Mouse (Mus musculus) hindbrain, embryonic 16.5 days (tissue): ENCODE measurements around the gene Bmper. TPM values are rescaled to one million over a fixed set of nuclear protein-coding genes. Genes with fewer than 3 reads are reported as not detected.

Experiments
- ATAC-seq: fragments of 200-750 bp; cut with Nextera tagmentation; 2 replicates; pipeline ENCODE4 v1.8.0; 2017; ENCODE audit warnings: moderate TSS enrichment, moderate library complexity
- H3K27ac ChIP-seq: fragments of 300-500 bp; sonication (generic); 2 replicates; pipeline ENCODE4 v1.5.1; 2014; ENCODE audit warnings: low read depth, mild to moderate bottlenecking, control low read depth, low read length, moderate library complexity
- H3K27me3 ChIP-seq: fragments of 300-500 bp; sonication (generic); replicated peaks from 2 replicates; pipeline ENCODE4 v1.6.1; 2014; ENCODE audit warnings: low read length; ENCODE audit not compliant: control insufficient read depth, insufficient read depth
- H3K36me3 ChIP-seq: fragments of 300-500 bp; sonication (generic); 2 replicates; pipeline ENCODE4 v1.6.1; 2014; ENCODE audit warnings: mild to moderate bottlenecking, low read length, moderate library complexity, mixed read lengths; ENCODE audit not compliant: control insufficient read depth, insufficient read depth
- H3K4me1 ChIP-seq: fragments of 300-500 bp; sonication (generic); 2 replicates; pipeline ENCODE4 v1.6.1; 2014; ENCODE audit warnings: low read depth, low read length; ENCODE audit not compliant: control insufficient read depth, insufficient read depth
- H3K4me2 ChIP-seq: fragments of 300-500 bp; sonication (generic); 2 replicates; pipeline ENCODE4 v1.6.1; 2014; ENCODE audit warnings: mild to moderate bottlenecking, low read length, control low read depth, moderate library complexity
- H3K4me3 ChIP-seq: fragments of 300-500 bp; sonication (generic); 2 replicates; pipeline ENCODE4 v1.5.1; 2014; ENCODE audit warnings: mild to moderate bottlenecking, low read length, control low read depth, moderate library complexity
- H3K9ac ChIP-seq: fragments of 300-500 bp; sonication (generic); 2 replicates; pipeline ENCODE4 v1.6.1; 2014; ENCODE audit warnings: low read depth, mild to moderate bottlenecking, control low read depth, low read length, moderate library complexity
- H3K9me3 ChIP-seq: fragments of 300-500 bp; sonication (generic); 2 replicates; pipeline ENCODE4 v1.6.1; 2014; ENCODE audit warnings: mild to moderate bottlenecking, low read length, moderate library complexity; ENCODE audit not compliant: control insufficient read depth
- WGBS: fragments of 180-500 bp; shearing (Covaris S2); extraction: QIAGEN DNeasy Blood & Tissue Kit; methylation state at CpG from one replicate; pipeline ENCODE4 v1.1.7; 2014; 5-methylcytosine and 5-hydroxymethylcytosine counted together
- polyA plus RNA-seq: library from polyadenylated mRNA; unstranded; fragments of >200 nt; fragmentation: Nextera tagmentation; extraction: Ambion mirVana; gene quantifications from 2 replicates; pipeline ENCODE4 v1.2.1, GENCODE M21; 2015

Gene Bmper
- polyA plus RNA-seq = 8.7 and 9.9 TPM in 2 replicates

- peak within 1 kb of the TSS; percentile 89 for H3K9ac ChIP-seq
- under 1% methylated on average over 53 of the region's 86 CpGs for WGBS
- peak within 1 kb of the TSS; percentile 86 for H3K27ac ChIP-seq
- H3K27me3 ChIP-seq = peaks cover 3% of the 10 kb centered on the region; the same call in 1 of the 2 replicates
- ATAC-seq = peak; percentile 90
- H3K36me3 ChIP-seq = no peaks in the 10 kb centered on the region
- H3K4me3 ChIP-seq = peak within 1 kb of the TSS; percentile 87
- H3K4me2 ChIP-seq = peak within 1 kb of the TSS; percentile 97
- H3K4me1 ChIP-seq = peaks cover 6% of the 10 kb centered on the region
- H3K9me3 ChIP-seq = no peaks in the 10 kb centered on the region
Measured at GRCm38 (mm10) chr9:23222841-23223548, at the start of gene Bmper. Gene Bmper, plus strand, starts transcription at chr9:23223076.

GRCm38 (mm10) chr9:23177476-23177875 lies 45.4 kb upstream of the Bmper start:
- Histone ChIP-seq H3K4me2 (no peak overlapping the region), H3K9ac (no peak overlapping the region), H3K27ac (no peak overlapping the region), H3K4me1 (no peaks in the 10 kb centered on the region), H3K9me3 (no peaks in the 10 kb centered on the region), H3K36me3 (no peaks in the 10 kb centered on the region), H3K27me3 (no peaks in the 10 kb centered on the region), H3K4me3 (no peak overlapping the region)
- no peak; the same call in 1 of the 2 replicates for ATAC-seq
- 73% methylated on average over 4 of the region's 4 CpGs for WGBS

- Histone ChIP-seq H3K27ac (no peak overlapping the region), H3K9me3 (no peaks in the 10 kb centered on the region), H3K4me2 (no peak overlapping the region), H3K36me3 (no peaks in the 10 kb centered on the region), H3K4me1 (no peaks in the 10 kb centered on the region), H3K4me3 (no peak overlapping the region), H3K27me3 (no peaks in the 10 kb centered on the region), H3K9ac (no peak overlapping the region)
- WGBS = 86% methylated on average over 4 of the region's 4 CpGs
- ATAC-seq = no peak
Measured at GRCm38 (mm10) chr9:23187181-23187580, 35.7 kb upstream of the Bmper start.

- Histone ChIP-seq H3K4me3 (no peak overlapping the region), H3K27me3 (no peaks in the 10 kb centered on the region), H3K36me3 (no peaks in the 10 kb centered on the region), H3K27ac (no peak overlapping the region), H3K9ac (no peak overlapping the region), H3K4me2 (no peak overlapping the region), H3K9me3 (no peaks in the 10 kb centered on the region), H3K4me1 (no peaks in the 10 kb centered on the region)
- 87% methylated on average over 4 of the region's 4 CpGs for WGBS
- no peak for ATAC-seq
Measured at GRCm38 (mm10) chr9:23188136-23188535, 34.7 kb upstream of the Bmper start.

- H3K4me3 ChIP-seq = no peak overlapping the region
- no peak overlapping the region for H3K27ac ChIP-seq
- no peaks in the 10 kb centered on the region for H3K36me3 ChIP-seq
- no peaks in the 10 kb centered on the region for H3K9me3 ChIP-seq
- H3K4me2 ChIP-seq = no peak overlapping the region
- no peak for ATAC-seq
- H3K27me3 ChIP-seq = no peaks in the 10 kb centered on the region
- H3K9ac ChIP-seq = no peak overlapping the region
- no peaks in the 10 kb centered on the region for H3K4me1 ChIP-seq
- WGBS = 77% methylated on average over 1 of the region's 1 CpGs
Measured at GRCm38 (mm10) chr9:23190950-23191349, 31.9 kb upstream of the Bmper start.

- H3K9ac ChIP-seq = no peak overlapping the region
- no peak for ATAC-seq
- H3K27ac ChIP-seq = no peak overlapping the region
- no peaks in the 10 kb centered on the region for H3K36me3 ChIP-seq
- WGBS = 92% methylated on average over 2 of the region's 2 CpGs
- no peaks in the 10 kb centered on the region for H3K27me3 ChIP-seq
- H3K4me3 ChIP-seq = no peak overlapping the region
- H3K9me3 ChIP-seq = no peaks in the 10 kb centered on the region
- no peak overlapping the region for H3K4me2 ChIP-seq
- no peaks in the 10 kb centered on the region for H3K4me1 ChIP-seq
Measured at GRCm38 (mm10) chr9:23191431-23191830, 31.4 kb upstream of the Bmper start.

- no peak overlapping the region for H3K4me2 ChIP-seq
- H3K27me3 ChIP-seq = no peaks in the 10 kb centered on the region
- 86% methylated on average over 3 of the region's 3 CpGs for WGBS
- H3K4me1 ChIP-seq = no peaks in the 10 kb centered on the region
- no peak for ATAC-seq
- no peak overlapping the region for H3K4me3 ChIP-seq
- no peaks in the 10 kb centered on the region for H3K36me3 ChIP-seq
- no peak overlapping the region for H3K27ac ChIP-seq
- H3K9me3 ChIP-seq = no peaks in the 10 kb centered on the region
- no peak overlapping the region for H3K9ac ChIP-seq
Measured at GRCm38 (mm10) chr9:23192567-23193331, 30.1 kb upstream of the Bmper start.

- no peaks in the 10 kb centered on the region for H3K27me3 ChIP-seq
- no peaks in the 10 kb centered on the region for H3K36me3 ChIP-seq
- no peak overlapping the region for H3K9ac ChIP-seq
- no peaks in the 10 kb centered on the region for H3K9me3 ChIP-seq
- no peak for ATAC-seq
- no peak overlapping the region for H3K27ac ChIP-seq
- H3K4me2 ChIP-seq = no peak overlapping the region
- H3K4me1 ChIP-seq = no peaks in the 10 kb centered on the region
- no peak overlapping the region for H3K4me3 ChIP-seq
- WGBS = 96% methylated on average over 4 of the region's 4 CpGs
Measured at GRCm38 (mm10) chr9:23198996-23199395, 23.9 kb upstream of the Bmper start.

GRCm38 (mm10) chr9:23199841-23200240 lies 23.0 kb upstream of the Bmper start:
- no peak overlapping the region for H3K9ac ChIP-seq
- ATAC-seq = no peak
- no peak overlapping the region for H3K4me3 ChIP-seq
- no peaks in the 10 kb centered on the region for H3K36me3 ChIP-seq
- H3K9me3 ChIP-seq = no peaks in the 10 kb centered on the region
- WGBS = 81% methylated on average over 1 of the region's 1 CpGs
- H3K27ac ChIP-seq = no peak overlapping the region
- H3K4me1 ChIP-seq = peaks cover 8% of the 10 kb centered on the region
- H3K27me3 ChIP-seq = no peaks in the 10 kb centered on the region
- no peak overlapping the region for H3K4me2 ChIP-seq
